Mouse (Mus musculus) heart, postnatal 0 days (tissue): ENCODE data around the gene Sorcs2. TPM values are rescaled to one million over a fixed set of nuclear protein-coding genes. Genes with fewer than 3 reads are reported as not detected.
A peak's percentile ranks its signal among the peaks of the same experiment; 100 is the strongest.

Source experiments
- ATAC-seq: fragments of 200-750 bp; cut with Nextera tagmentation; 2 replicates; pipeline ENCODE4 v1.8.0; 2017; ENCODE audit warnings: low read depth, moderate number of reproducible peaks, moderate library complexity; ENCODE audit not compliant: insufficient read depth
- DNase-seq: peaks from one replicate; pipeline ENCODE4 v3.0.0-alpha.2; 2016; ENCODE audit warnings: low spot score
- H3K27ac ChIP-seq: fragments of 300-500 bp; sonication (generic); 2 replicates; pipeline ENCODE4 v1.5.1; 2014; ENCODE audit warnings: low read depth, mild to moderate bottlenecking
- H3K27me3 ChIP-seq: fragments of 300-500 bp; sonication (generic); 2 replicates; pipeline ENCODE4 v1.6.1; 2014; ENCODE audit warnings: low read length, mixed read lengths; ENCODE audit not compliant: control insufficient read depth, insufficient read depth
- H3K36me3 ChIP-seq: fragments of 300-500 bp; sonication (generic); replicated peaks from 2 replicates; pipeline ENCODE4 v1.6.1; 2014; ENCODE audit warnings: low read length, mixed read lengths; ENCODE audit not compliant: control insufficient read depth, insufficient read depth
- H3K4me1 ChIP-seq: fragments of 300-500 bp; sonication (generic); 2 replicates; pipeline ENCODE4 v1.6.1; 2014; ENCODE audit warnings: antibody characterized with exemption; ENCODE audit not compliant: control insufficient read depth, insufficient read depth
- H3K4me2 ChIP-seq: fragments of 300-500 bp; sonication (generic); 2 replicates; pipeline ENCODE4 v1.6.1; 2014; ENCODE audit warnings: low read depth, mild to moderate bottlenecking, low read length, moderate library complexity
- H3K4me3 ChIP-seq: fragments of 300-500 bp; sonication (generic); 2 replicates; pipeline ENCODE4 v1.5.1; 2014; ENCODE audit warnings: low read depth, low read length
- H3K9ac ChIP-seq: fragments of 300-500 bp; sonication (generic); replicated peaks from 2 replicates; pipeline ENCODE4 v1.6.1; 2014; ENCODE audit warnings: low read depth, low read length, mixed read lengths
- H3K9me3 ChIP-seq: fragments of 300-500 bp; sonication (generic); replicated peaks from 2 replicates; pipeline ENCODE4 v1.6.1; 2016; ENCODE audit warnings: low read length; ENCODE audit not compliant: control insufficient read depth
- CTCF ChIP-seq: IDR thresholded peaks from 2 replicates; pipeline ENCODE4 v1.5.1; 2016; ENCODE audit warnings: antibody characterized with exemption, control low read depth, low read depth
- EP300 ChIP-seq: IDR thresholded peaks from 2 replicates; pipeline ENCODE4 v1.6.1; 2016; ENCODE audit warnings: antibody characterized with exemption, low read depth
- WGBS: fragments of 180-500 bp; shearing (Covaris S2); extraction: QIAGEN DNeasy Blood & Tissue Kit; methylation state at CpG from one replicate; pipeline ENCODE4 v1.1.7; 2014; 5-methylcytosine and 5-hydroxymethylcytosine counted together
- polyA plus RNA-seq: library from polyadenylated mRNA; unstranded; fragments of >200 nt; fragmentation: Nextera tagmentation; extraction: Ambion mirVana; gene quantifications from 2 replicates; pipeline ENCODE4 v1.2.1, GENCODE M21; 2015
- total RNA-seq: library from RNA; depleted of rRNA; stranded (reverse); fragments of >200 nt; gene quantifications from 2 replicates; pipeline ENCODE4 v1.2.3, GENCODE M21; 2014; ENCODE audit warnings: low replicate concordance

Gene Sorcs2
- total and polyA plus RNA-seq, 2 experiments from 2014 or later = 3.7 to 32.6 TPM

GRCm38 (mm10) chr5:36379938-36380511 is 17.9 kb downstream of the Sorcs2 start:
- Histone ChIP-seq H3K4me1 (peaks cover 40% of the 10 kb centered on the region), H3K27me3 (no peaks in the 10 kb centered on the region), H3K4me2 (no peak overlapping the region), H3K9ac (no peak overlapping the region), H3K36me3 (no peaks in the 10 kb centered on the region), H3K27ac (no peak overlapping the region), H3K4me3 (no peak overlapping the region), H3K9me3 (no peaks in the 10 kb centered on the region)
- ATAC-seq (no peak), DNase-seq (no peak)
- 53% methylated on average over 6 of the region's 6 CpGs for WGBS
- TF ChIP-seq CTCF (no peak), EP300 (no peak)

GRCm38 (mm10) chr5:36378370-36378738 is 19.6 kb downstream of the Sorcs2 start:
- DNase-seq (no peak), ATAC-seq (no peak)
- TF ChIP-seq EP300 = no peak
- TF ChIP-seq CTCF = no peak
- no peak overlapping the region for H3K4me3 ChIP-seq
- no peaks in the 10 kb centered on the region for H3K27me3 ChIP-seq
- no peaks in the 10 kb centered on the region for H3K9me3 ChIP-seq
- no peak overlapping the region for H3K9ac ChIP-seq
- 84% methylated on average over 2 of the region's 2 CpGs for WGBS
- peaks cover 39% of the 10 kb centered on the region for H3K4me1 ChIP-seq
- no peaks in the 10 kb centered on the region for H3K36me3 ChIP-seq
- peak overlapping the region; percentile 2; the same call in 1 of the 2 replicates for H3K27ac ChIP-seq
- H3K4me2 ChIP-seq = no peak overlapping the region

GRCm38 (mm10) chr5:36377456-36378369 is 20.2 kb downstream of the Sorcs2 start:
- no peaks in the 10 kb centered on the region for H3K36me3 ChIP-seq
- peak overlapping the region; percentile 5; the same call in 1 of the 2 replicates for H3K27ac ChIP-seq
- H3K9me3 ChIP-seq = no peaks in the 10 kb centered on the region
- ATAC-seq (0 out of 2 replicates have a peak, but pooled peaks have one; percentile 18), DNase-seq (no peak)
- TF ChIP-seq EP300 (no peak), CTCF (no peak)
- H3K4me3 ChIP-seq = no peak overlapping the region
- no peak overlapping the region for H3K4me2 ChIP-seq
- no peaks in the 10 kb centered on the region for H3K27me3 ChIP-seq
- peaks cover 39% of the 10 kb centered on the region for H3K4me1 ChIP-seq
- WGBS = 81% methylated on average over 8 of the region's 8 CpGs
- H3K9ac ChIP-seq = no peak overlapping the region

GRCm38 (mm10) chr5:36375886-36376285 is 22.1 kb downstream of the Sorcs2 start:
- Histone ChIP-seq H3K9me3 (no peaks in the 10 kb centered on the region), H3K4me1 (peaks cover 48% of the 10 kb centered on the region), H3K9ac (no peak overlapping the region), H3K27ac (no peak overlapping the region), H3K27me3 (no peaks in the 10 kb centered on the region), H3K36me3 (no peaks in the 10 kb centered on the region), H3K4me3 (no peak overlapping the region), H3K4me2 (no peak overlapping the region)
- ATAC-seq (no peak), DNase-seq (no peak)
- TF ChIP-seq CTCF (no peak), EP300 (no peak)
- WGBS = 58% methylated on average over 8 of the region's 8 CpGs

GRCm38 (mm10) chr5:36374221-36375050 is 23.5 kb downstream of the Sorcs2 start:
- DNase-seq (no peak), ATAC-seq (no peak)
- peaks cover 38% of the 10 kb centered on the region for H3K4me1 ChIP-seq
- 64% methylated on average over 19 of the region's 19 CpGs for WGBS
- no peaks in the 10 kb centered on the region for H3K36me3 ChIP-seq
- no peak overlapping the region for H3K9ac ChIP-seq
- no peaks in the 10 kb centered on the region for H3K27me3 ChIP-seq
- H3K27ac ChIP-seq = no peak overlapping the region; the same call in 1 of the 2 replicates
- no peak for TF ChIP-seq EP300
- TF ChIP-seq CTCF = no peak
- H3K4me3 ChIP-seq = no peak overlapping the region
- H3K9me3 ChIP-seq = no peaks in the 10 kb centered on the region
- no peak overlapping the region for H3K4me2 ChIP-seq
